In the genomic region with DNA sequence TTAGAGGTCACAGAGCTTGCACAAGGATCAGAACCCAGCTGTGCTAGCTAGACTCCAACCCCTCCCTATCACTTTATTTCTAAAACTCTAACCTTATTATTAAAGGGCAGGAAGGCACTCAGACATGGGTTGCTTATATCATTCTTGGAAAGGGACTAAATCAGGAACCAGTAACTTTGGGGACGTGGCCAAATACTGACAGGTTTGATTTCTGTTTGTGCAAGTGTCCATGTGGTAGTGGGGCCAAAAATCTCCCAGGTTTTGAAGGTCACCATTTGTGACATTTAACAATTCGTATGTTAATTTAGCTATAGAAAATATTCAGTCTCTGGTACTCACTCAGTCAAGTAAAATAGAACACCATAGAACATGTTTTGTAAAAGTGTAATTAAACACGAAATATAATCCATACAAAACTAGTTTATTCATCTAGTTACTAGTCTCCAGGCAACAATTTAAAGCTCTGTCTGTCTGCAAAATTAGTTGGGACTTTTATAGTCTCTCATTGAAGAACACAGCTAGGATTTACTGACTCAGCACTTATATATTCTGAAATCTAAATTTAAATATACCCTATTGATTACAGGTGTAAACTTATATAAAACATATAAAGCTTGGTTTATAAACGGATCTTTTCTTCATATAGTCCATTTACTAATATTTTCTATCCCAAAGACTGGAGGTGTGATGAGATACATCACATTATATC, we compare ENCODE assay signal across 11 mouse cellular contexts. TPM values are rescaled to one million over a fixed set of nuclear protein-coding genes. Genes with fewer than 3 reads are reported as not detected.
A peak's percentile ranks its signal among the peaks of the same experiment; 100 is the strongest.
DNase-seq lines count a peak whose midpoint lies in the region; ATAC-seq and TF ChIP-seq lines count a peak whose summit lies in the region.
"Had no signal": no experiment of that assay in that cellular context is flagged by ENCODE, and none has a peak within 500 bp of the region (broad histone marks: within the 10 kb centered on the region; RNA-seq: fewer than 3 reads in every experiment).

No protein-coding gene starts in this region.

- H3K4me2 ChIP-seq in heart, embryonic 12.5 days = no peak overlapping the region
- peak overlapping the region; percentile 80 for H3K4me2 ChIP-seq in lung, embryonic 16.5 days (ENCODE audit: low read depth, low read length)
- H3K4me2 ChIP-seq in hindbrain, embryonic 16.5 days (ENCODE audit: low read length) = peak overlapping the region; percentile 71
- H3K4me2 ChIP-seq in neural tube, embryonic 14.5 days (ENCODE audit: low read depth, low read length) = peak overlapping the region; percentile 59; the same call in 1 of the 2 replicates

- H3K4me1 ChIP-seq in heart, adult 2 months (ENCODE audit: control insufficient read depth, insufficient read depth, low read length) = no peaks in the 10 kb centered on the region
- no peaks in the 10 kb centered on the region for H3K4me1 ChIP-seq in heart, embryonic 12.5 days (replicated peaks)
- no peaks in the 10 kb centered on the region for H3K4me1 ChIP-seq in lung, embryonic 16.5 days (replicated peaks; ENCODE audit: control insufficient read depth, insufficient read depth, low read length)
- no peaks in the 10 kb centered on the region for H3K4me1 ChIP-seq in hindbrain, embryonic 16.5 days (ENCODE audit: control insufficient read depth, insufficient read depth, low read depth, low read length)
- no peaks in the 10 kb centered on the region for H3K4me1 ChIP-seq in neural tube, embryonic 14.5 days (ENCODE audit: control insufficient read depth, insufficient read depth, low read length)

- H3K4me3 ChIP-seq in heart, adult 2 months = no peak overlapping the region; the same call in 1 of the 2 replicates
- no peak overlapping the region for H3K4me3 ChIP-seq in heart, embryonic 12.5 days
- peak overlapping the region; percentile 65 for H3K4me3 ChIP-seq in lung, embryonic 16.5 days (ENCODE audit: low read length)
- H3K4me3 ChIP-seq in hindbrain, embryonic 16.5 days (ENCODE audit: low read length) = no peak overlapping the region
- H3K4me3 ChIP-seq in neural tube, embryonic 14.5 days (ENCODE audit: low read depth, low read length) = no peak overlapping the region

- no peak for TF ChIP-seq CTCF in heart, adult 2 months (IDR thresholded peaks at IDR 0.05)

- no peak for TF ChIP-seq EP300 in heart, adult 2 months (IDR thresholded peaks at IDR 0.05; ENCODE audit: insufficient read depth, low read depth, low read length)

- TF ChIP-seq POLR2A in heart, adult 2 months (IDR thresholded peaks at IDR 0.05; ENCODE audit: insufficient read depth, low read depth, low read length) = no peak

- H3K9me3 ChIP-seq in heart, embryonic 12.5 days (replicated peaks) = no peaks in the 10 kb centered on the region
- no peaks in the 10 kb centered on the region for H3K9me3 ChIP-seq in lung, embryonic 16.5 days (ENCODE audit: control insufficient read depth, low read length)
- H3K9me3 ChIP-seq in hindbrain, embryonic 16.5 days (ENCODE audit: control insufficient read depth, low read length) = no peaks in the 10 kb centered on the region
- H3K9me3 ChIP-seq in neural tube, embryonic 14.5 days (ENCODE audit: control insufficient read depth, low read length) = no peaks in the 10 kb centered on the region
- H3K9me3 ChIP-seq: G1E had no signal

- H3K36me3 ChIP-seq in heart, adult 2 months (ENCODE audit: control insufficient read depth, insufficient read depth, low read length) = no peaks in the 10 kb centered on the region
- H3K36me3 ChIP-seq in heart, embryonic 12.5 days = no peaks in the 10 kb centered on the region
- no peaks in the 10 kb centered on the region for H3K36me3 ChIP-seq in lung, embryonic 16.5 days (ENCODE audit: control insufficient read depth, insufficient read depth, low read length)
- H3K36me3 ChIP-seq in hindbrain, embryonic 16.5 days (ENCODE audit: control insufficient read depth, insufficient read depth, low read length) = no peaks in the 10 kb centered on the region
- no peaks in the 10 kb centered on the region for H3K36me3 ChIP-seq in neural tube, embryonic 14.5 days (ENCODE audit: control insufficient read depth, insufficient read depth, low read length)
- H3K36me3 ChIP-seq: G1E had no signal

- no peak overlapping the region for H3K9ac ChIP-seq in heart, adult 2 months (ENCODE audit: low read depth, low read length)
- no peak overlapping the region; the same call in 1 of the 2 replicates for H3K9ac ChIP-seq in heart, embryonic 12.5 days
- H3K9ac ChIP-seq in lung, embryonic 16.5 days (ENCODE audit: low read length) = no peak overlapping the region
- H3K9ac ChIP-seq in hindbrain, embryonic 16.5 days (ENCODE audit: low read depth, low read length) = no peak overlapping the region
- H3K9ac ChIP-seq in neural tube, embryonic 14.5 days (replicated peaks; ENCODE audit: low read depth, low read length) = peak overlapping the region; percentile 72; the same call in 1 of the 2 replicates

- intact Hi-C loops in heart, adult 2 months (cut with DNase I) = loop anchor here (5.0 to 10.0 kb wide), 4 partner anchors 76 to 636 kb away; no protein-coding TSS in a partner anchor

- WGBS in heart, adult 2 months = 62% methylated on average over 4 of the region's 4 CpGs
- 64% methylated on average over 4 of the region's 4 CpGs for WGBS in heart, embryonic 12.5 days
- 61% methylated on average over 4 of the region's 4 CpGs for WGBS in lung, embryonic 16.5 days
- 54% methylated on average over 4 of the region's 4 CpGs for WGBS in hindbrain, embryonic 16.5 days
- 48% methylated on average over 4 of the region's 4 CpGs for WGBS in neural tube, embryonic 14.5 days

- no peak for DNase-seq in heart, adult 2 months
- DNase-seq in lung, postnatal 10 days = no peak
- DNase-seq in gastrocnemius, postnatal 4 days (ENCODE audit: low spot score in 2 of 2) = no peak
- DNase-seq in left cerebral cortex, adult 11 months (ENCODE audit: low spot score) = no peak

- no peaks in the 10 kb centered on the region for H3K27me3 ChIP-seq in heart, adult 2 months (ENCODE audit: control insufficient read depth, insufficient read depth, low read length)
- H3K27me3 ChIP-seq in heart, embryonic 12.5 days (replicated peaks) = no peaks in the 10 kb centered on the region
- no peaks in the 10 kb centered on the region for H3K27me3 ChIP-seq in lung, embryonic 16.5 days (ENCODE audit: control insufficient read depth, insufficient read depth, low read depth, low read length)
- no peaks in the 10 kb centered on the region for H3K27me3 ChIP-seq in hindbrain, embryonic 16.5 days (replicated peaks; ENCODE audit: control insufficient read depth, insufficient read depth, low read length)
- no peaks in the 10 kb centered on the region for H3K27me3 ChIP-seq in neural tube, embryonic 14.5 days (ENCODE audit: control insufficient read depth, insufficient read depth, low read length)

- H3K27ac ChIP-seq in heart, adult 2 months = peak overlapping the region; percentile 94
- no peak overlapping the region for H3K27ac ChIP-seq in heart, embryonic 12.5 days (ENCODE audit: poor library complexity, severe bottlenecking)
- no peak overlapping the region for H3K27ac ChIP-seq in lung, embryonic 16.5 days (ENCODE audit: low read length)
- no peak overlapping the region for H3K27ac ChIP-seq in hindbrain, embryonic 16.5 days (ENCODE audit: low read depth, low read length)
- no peak overlapping the region for H3K27ac ChIP-seq in neural tube, embryonic 14.5 days (ENCODE audit: low read depth, low read length)

- ATAC-seq in heart, embryonic 12.5 days (ENCODE audit: insufficient number of reproducible peaks, low FRiP score) = no peak
- ATAC-seq in lung, embryonic 16.5 days (ENCODE audit: low read depth) = no peak
- ATAC-seq in hindbrain, embryonic 16.5 days = no peak
- ATAC-seq in neural tube, embryonic 14.5 days (ENCODE audit: low read depth) = no peak

- H3K79me2 ChIP-seq in heart, adult 2 months (replicated peaks; ENCODE audit: control insufficient read depth, insufficient read depth, low read length) = no peaks in the 10 kb centered on the region

RNA-seq across cellular contexts. Expression of a gene that starts 1.5 kb away (rescaled TPM):
- 10 to 100 TPM; 22.5 to 33.5 TPM for total RNA-seq in heart, adult 2 months (2021)
- 7.0 and 25.6 TPM in 2 replicates for polyA plus RNA-seq in heart, adult 2 months (2012; rRNA removed)
- 25.2 and 25.5 TPM in 2 replicates for polyA plus RNA-seq in heart, embryonic 12.5 days (2016; fragmentation: Nextera tagmentation; extraction: Ambion mirVana)
- polyA plus RNA-seq in lung, embryonic 16.5 days (2015; fragmentation: Nextera tagmentation; extraction: Ambion mirVana) = 22.7 and 24.8 TPM in 2 replicates
- polyA plus RNA-seq in hindbrain, embryonic 16.5 days (2015; fragmentation: Nextera tagmentation; extraction: Ambion mirVana) = 14.7 and 17.1 TPM in 2 replicates
- polyA plus RNA-seq in neural tube, embryonic 14.5 days (2014; fragmentation: Nextera tagmentation; extraction: Ambion mirVana) = 25.8 and 32.2 TPM in 2 replicates
- total RNA-seq in gastrocnemius, postnatal 4 days (2021) = 10 to 100 TPM; 32.1 to 50.2 TPM

RNA-seq across cellular contexts. Expression of a gene that starts 15.2 kb away (rescaled TPM):
- not detected for total RNA-seq in heart, adult 2 months (2021)
- not detected in 2 replicates for polyA plus RNA-seq in heart, adult 2 months (2012; rRNA removed)
- polyA plus RNA-seq in heart, embryonic 12.5 days (2016; fragmentation: Nextera tagmentation; extraction: Ambion mirVana) = not detected in 2 replicates
- polyA plus RNA-seq in lung, embryonic 16.5 days (2015; fragmentation: Nextera tagmentation; extraction: Ambion mirVana) = not detected in 2 replicates
- not detected in 2 replicates for polyA plus RNA-seq in hindbrain, embryonic 16.5 days (2015; fragmentation: Nextera tagmentation; extraction: Ambion mirVana)
- not detected in 2 replicates for polyA plus RNA-seq in neural tube, embryonic 14.5 days (2014; fragmentation: Nextera tagmentation; extraction: Ambion mirVana)
- total RNA-seq in gastrocnemius, postnatal 4 days (2021) = not detected
- total RNA-seq: G1E; gastrocnemius, adult 18-20 months; left cerebral cortex, postnatal 10 days had no signal
- polyA plus RNA-seq: G1E had no signal
